Mouse (Mus musculus) erythroblast, embryonic 14.5 days (primary cell): ENCODE data around the gene Ect2l.

Experiments
- GATA1 ChIP-seq: IDR thresholded peaks from 2 replicates; pipeline ENCODE4 v1.6.1; 2012; ENCODE audit warnings: low read length, inconsistent platforms, mixed read lengths
- TAL1 ChIP-seq: IDR thresholded peaks from 3 replicates; pipeline ENCODE4 v1.6.1; 2012; ENCODE audit warnings: low read length, inconsistent platforms, mixed read lengths

GRCm38 (mm10) chr10:18191706-18192105 lies 19.0 kb downstream of the Ect2l start:
- TF ChIP-seq TAL1, result no peak
- TF ChIP-seq GATA1, result no peak
